Mouse (Mus musculus) forebrain, embryonic 10.5 days (tissue): Measurements from ENCODE around the gene Zfp599. TPM values are rescaled to one million over a fixed set of nuclear protein-coding genes. Genes with fewer than 3 reads are reported as not detected.

Source experiments
- DNase-seq: peaks from one replicate; pipeline ENCODE4 v3.0.0-alpha.2; 2017; ENCODE audit warnings: low spot score; ENCODE audit errors: extremely low spot score
- H3K27ac ChIP-seq: fragments of 300-500 bp; sonication (generic); 2 replicates; pipeline ENCODE4 v1.5.1; 2016; ENCODE audit warnings: mild to moderate bottlenecking
- H3K27me3 ChIP-seq: fragments of 300-500 bp; sonication (generic); 2 replicates; pipeline ENCODE4 v1.6.1; 2016; ENCODE audit warnings: mild to moderate bottlenecking; ENCODE audit not compliant: poor library complexity, severe bottlenecking
- H3K36me3 ChIP-seq: fragments of 300-500 bp; sonication (generic); replicated peaks from 2 replicates; pipeline ENCODE4 v1.6.1; 2016; ENCODE audit warnings: mild to moderate bottlenecking, moderate library complexity
- H3K4me1 ChIP-seq: fragments of 300-500 bp; sonication (generic); 2 replicates; pipeline ENCODE4 v1.6.1; 2016
- H3K4me3 ChIP-seq: fragments of 300-500 bp; sonication (generic); 2 replicates; pipeline ENCODE4 v1.5.1; 2016; ENCODE audit warnings: mild to moderate bottlenecking, moderate library complexity
- H3K9me3 ChIP-seq: fragments of 300-500 bp; sonication (generic); 2 replicates; pipeline ENCODE4 v1.6.1; 2016; ENCODE audit warnings: mild to moderate bottlenecking, moderate library complexity
- WGBS: fragments of 180-500 bp; shearing (Covaris S2); methylation state at CpG from one replicate; pipeline ENCODE4 v1.1.7; 2016; 5-methylcytosine and 5-hydroxymethylcytosine counted together
- polyA plus RNA-seq: library from polyadenylated mRNA; unstranded; fragments of >200 nt; fragmentation: Nextera tagmentation; extraction: Ambion mirVana; gene quantifications from 2 replicates; pipeline ENCODE4 v1.2.1, GENCODE M21; 2016

The Zfp599 gene
- polyA plus RNA-seq, 1 experiment from 2014 or later, result 9.3 TPM

DNA sequence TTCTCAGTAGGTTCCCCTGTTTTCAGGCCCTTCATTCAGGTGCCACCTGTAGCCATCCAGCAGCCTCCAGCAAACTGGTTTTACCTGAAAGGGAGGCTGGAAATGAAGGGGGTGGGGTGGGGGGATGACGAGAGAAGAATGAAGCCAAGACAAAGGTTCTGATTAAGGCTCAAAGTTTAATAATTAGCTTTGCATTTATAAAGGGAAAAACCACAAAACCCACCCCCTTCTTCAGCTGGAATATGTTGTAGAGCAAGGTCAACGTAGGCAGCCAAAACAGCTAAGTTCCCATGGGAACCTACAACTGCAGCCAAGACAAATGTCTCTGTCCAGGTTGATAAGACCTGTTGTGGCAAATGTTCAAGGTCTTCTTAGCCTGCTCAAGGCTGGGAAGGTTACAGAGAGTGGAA lies 45.9 kb downstream of the Zfp599 start:
- Histone ChIP-seq H3K9me3 (no peaks in the 10 kb centered on the region), H3K4me3 (no peak overlapping the region), H3K36me3 (no peaks in the 10 kb centered on the region), H3K27me3 (no peaks in the 10 kb centered on the region), H3K27ac (no peak overlapping the region), H3K4me1 (no peaks in the 10 kb centered on the region)
- WGBS, result 79% methylated on average over 2 of the region's 2 CpGs
- DNase-seq, result no peak

Other genes starting within 250 kb of the Zfp599 start
- 11.2 and 14.8 TPM in 2 replicates for gene Elavl3, start 207.9 kb downstream of the Zfp599 start, polyA plus RNA-seq
- not detected in 2 replicates for gene Gm49318, start 188.6 kb downstream of the Zfp599 start, polyA plus RNA-seq
- gene Zfp653, start 188.5 kb downstream of the Zfp599 start, polyA plus RNA-seq, result 10.0 and 11.3 TPM in 2 replicates
- gene Ecsit, start 174.5 kb downstream of the Zfp599 start, polyA plus RNA-seq, result 42.0 and 43.2 TPM in 2 replicates
- gene Cnn1, start 160.7 kb downstream of the Zfp599 start, polyA plus RNA-seq, result 0.46 and 1.0 TPM in 2 replicates
- gene Elof1, start 142.7 kb downstream of the Zfp599 start, polyA plus RNA-seq, result 250 and 254 TPM in 2 replicates
- gene Acp5, start 124.2 kb downstream of the Zfp599 start, polyA plus RNA-seq, result 19.2 and 26.1 TPM in 2 replicates
- gene Pigyl, start 103.0 kb downstream of the Zfp599 start, polyA plus RNA-seq, result 53.3 and 56.9 TPM in 2 replicates
- gene Zfp872, start 71.8 kb downstream of the Zfp599 start, polyA plus RNA-seq, result 0.18 and 0.32 TPM in 2 replicates
- gene Zfp809, start 34.2 kb downstream of the Zfp599 start, polyA plus RNA-seq, result 11.6 and 12.1 TPM in 2 replicates
- 22.9 and 23.5 TPM in 2 replicates for gene Zfp810, start 47.8 kb upstream of the Zfp599 start, polyA plus RNA-seq
- 39.2 and 40.8 TPM in 2 replicates for gene Anln, start 129.3 kb upstream of the Zfp599 start, polyA plus RNA-seq
- 9.4 and 9.5 TPM in 2 replicates for gene 9530077C05Rik, start 151.6 kb upstream of the Zfp599 start, polyA plus RNA-seq
- not detected in 2 replicates for gene Gm17545, start 194.4 kb upstream of the Zfp599 start, polyA plus RNA-seq
- gene Rp9, start 209.8 kb upstream of the Zfp599 start, polyA plus RNA-seq, result 43.8 and 43.9 TPM in 2 replicates
- gene Bbs9, start 215.8 kb upstream of the Zfp599 start, polyA plus RNA-seq, result 14.6 and 14.9 TPM in 2 replicates